Mouse (Mus musculus): ENCODE data around the gene Dynlrb2.

- TF ChIP-seq E2F4 (IDR thresholded peaks at IDR 0.05; ENCODE audit: insufficient replicate concordance, low read depth, low read length): no peak
- TF ChIP-seq CHD1 (IDR thresholded peaks at IDR 0.05; ENCODE audit: low read depth, low read length): no peak
- no peak for TF ChIP-seq RAD21 (IDR thresholded peaks at IDR 0.05; ENCODE audit: low read depth, low read length)
- no peak for TF ChIP-seq POLR2A (IDR thresholded peaks at IDR 0.05; ENCODE audit: low read depth, low read length)
- no peak for TF ChIP-seq RCOR1 (conservative IDR thresholded peaks at IDR 0.05; ENCODE audit: low read depth, low read length)
- TF ChIP-seq MAX (IDR thresholded peaks at IDR 0.05; ENCODE audit: low read length): peak; percentile 52; the same call in 1 of the 2 replicates
- TF ChIP-seq TCF12 (IDR thresholded peaks at IDR 0.05; ENCODE audit: low read depth, low read length): no peak
- no peak for TF ChIP-seq CTCF (conservative IDR thresholded peaks at IDR 0.05 in 1 of 2, IDR thresholded peaks at IDR 0.05 in 1 of 2; ENCODE audit: low read depth in 2 of 2, low read length in 2 of 2)
- TF ChIP-seq UBTF (IDR thresholded peaks at IDR 0.05; ENCODE audit: low read depth, low read length): no peak
- TF ChIP-seq POLR2AphosphoS2 (IDR thresholded peaks at IDR 0.05; ENCODE audit: low read depth, low read length): no peak
- no peak for TF ChIP-seq USF2 (conservative IDR thresholded peaks at IDR 0.05; ENCODE audit: low read depth, low read length)
- peak; percentile 54; the same call in 1 of the 2 replicates for TF ChIP-seq MAFK (IDR thresholded peaks at IDR 0.05; ENCODE audit: insufficient replicate concordance, low read length)
- TF ChIP-seq HCFC1 (IDR thresholded peaks at IDR 0.05; ENCODE audit: low read depth, low read length): no peak
These were observed 47.5 kb downstream of the Dynlrb2 start for GRCm38 (mm10) chr8:116552255-116552654.

Measured in CH12.LX (cell line).